Mouse (Mus musculus): Measurements from ENCODE around the gene Epb41l2. TPM values are rescaled to one million over a fixed set of nuclear protein-coding genes. Genes with fewer than 3 reads are reported as not detected.

Epb41l2 gene
- polyA plus RNA-seq, 1 experiment from 2014 or later: 46.4 TPM

GRCm38 (mm10) chr10:25488456-25488855 is 128.9 kb downstream of the Epb41l2 start:
- ATAC-seq (replicated peaks; ENCODE audit: low FRiP score): peak; percentile 78; the same call in 1 of the 2 replicates
- no peak overlapping the region for H3K4me3 ChIP-seq (ENCODE audit: low read depth, low read length)

GRCm38 (mm10) chr10:25499323-25500071 is 139.9 kb downstream of the Epb41l2 start:
- DNase-seq (ENCODE audit: low spot score): no peak
- H3K36me3 ChIP-seq (ENCODE audit: control insufficient read depth, insufficient read depth, low read length): no peaks in the 10 kb centered on the region
- no peaks in the 10 kb centered on the region for H3K9me3 ChIP-seq (ENCODE audit: control insufficient read depth, low read length)
- no peaks in the 10 kb centered on the region for H3K4me1 ChIP-seq (replicated peaks; ENCODE audit: control insufficient read depth, insufficient read depth, low read length)
- H3K9ac ChIP-seq (ENCODE audit: low read length): no peak overlapping the region
- 59% methylated on average over 10 of the region's 10 CpGs for WGBS
- ATAC-seq (replicated peaks; ENCODE audit: low FRiP score): no peak
- H3K4me2 ChIP-seq (ENCODE audit: low read depth, low read length, severe bottlenecking): no peak overlapping the region
- H3K27me3 ChIP-seq (ENCODE audit: control insufficient read depth, insufficient read depth, low read length): no peaks in the 10 kb centered on the region
- H3K4me3 ChIP-seq (ENCODE audit: low read depth, low read length): no peak overlapping the region
- H3K27ac ChIP-seq (ENCODE audit: low read depth, low read length): no peak overlapping the region

More at GRCm38 (mm10) chr10:25488456-25488855, 128.9 kb downstream of the Epb41l2 start:
- WGBS: 17% methylated on average over 1 of the region's 1 CpGs
- Histone ChIP-seq H3K27ac (ENCODE audit: low read depth, low read length) (no peak overlapping the region), H3K4me1 (replicated peaks; ENCODE audit: control insufficient read depth, insufficient read depth, low read length) (no peaks in the 10 kb centered on the region), H3K9ac (ENCODE audit: low read length) (no peak overlapping the region), H3K36me3 (ENCODE audit: control insufficient read depth, insufficient read depth, low read length) (no peaks in the 10 kb centered on the region), H3K4me2 (ENCODE audit: low read depth, low read length, severe bottlenecking) (no peak overlapping the region), H3K9me3 (ENCODE audit: control insufficient read depth, low read length) (no peaks in the 10 kb centered on the region), H3K27me3 (ENCODE audit: control insufficient read depth, insufficient read depth, low read length) (no peaks in the 10 kb centered on the region)
- DNase-seq (ENCODE audit: low spot score): peak; percentile 74

- Histone ChIP-seq H3K4me2 (ENCODE audit: low read depth, low read length, severe bottlenecking) (no peak overlapping the region), H3K4me1 (replicated peaks; ENCODE audit: control insufficient read depth, insufficient read depth, low read length) (no peaks in the 10 kb centered on the region), H3K4me3 (ENCODE audit: low read depth, low read length) (no peak overlapping the region), H3K9ac (ENCODE audit: low read length) (no peak overlapping the region), H3K27ac (ENCODE audit: low read depth, low read length) (no peak overlapping the region), H3K9me3 (ENCODE audit: control insufficient read depth, low read length) (no peaks in the 10 kb centered on the region), H3K36me3 (ENCODE audit: control insufficient read depth, insufficient read depth, low read length) (no peaks in the 10 kb centered on the region), H3K27me3 (ENCODE audit: control insufficient read depth, insufficient read depth, low read length) (no peaks in the 10 kb centered on the region)
- DNase-seq (ENCODE audit: low spot score) (no peak), ATAC-seq (replicated peaks; ENCODE audit: low FRiP score) (no peak)
- 90% methylated on average over 5 of the region's 5 CpGs for WGBS
These were observed 143.7 kb downstream of the Epb41l2 start for GRCm38 (mm10) chr10:25503250-25503649.

GRCm38 (mm10) chr10:25513821-25514220 is 154.2 kb downstream of the Epb41l2 start:
- DNase-seq (ENCODE audit: low spot score): no peak
- Histone ChIP-seq H3K4me2 (ENCODE audit: low read depth, low read length, severe bottlenecking) (no peak overlapping the region), H3K27me3 (ENCODE audit: control insufficient read depth, insufficient read depth, low read length) (no peaks in the 10 kb centered on the region), H3K36me3 (ENCODE audit: control insufficient read depth, insufficient read depth, low read length) (no peaks in the 10 kb centered on the region), H3K9me3 (ENCODE audit: control insufficient read depth, low read length) (no peaks in the 10 kb centered on the region), H3K4me3 (ENCODE audit: low read depth, low read length) (no peak overlapping the region), H3K27ac (ENCODE audit: low read depth, low read length) (no peak overlapping the region), H3K9ac (ENCODE audit: low read length) (no peak overlapping the region), H3K4me1 (replicated peaks; ENCODE audit: control insufficient read depth, insufficient read depth, low read length) (no peaks in the 10 kb centered on the region)
- WGBS: 92% methylated on average over 1 of the region's 1 CpGs
- no peak for ATAC-seq (replicated peaks; ENCODE audit: low FRiP score)

- ATAC-seq (replicated peaks; ENCODE audit: low FRiP score) (no peak), DNase-seq (ENCODE audit: low spot score) (no peak)
- no peaks in the 10 kb centered on the region for H3K4me1 ChIP-seq (replicated peaks; ENCODE audit: control insufficient read depth, insufficient read depth, low read length)
- H3K27me3 ChIP-seq (ENCODE audit: control insufficient read depth, insufficient read depth, low read length): no peaks in the 10 kb centered on the region
- no peak overlapping the region for H3K4me2 ChIP-seq (ENCODE audit: low read depth, low read length, severe bottlenecking)
- no peak overlapping the region for H3K9ac ChIP-seq (ENCODE audit: low read length)
- H3K36me3 ChIP-seq (ENCODE audit: control insufficient read depth, insufficient read depth, low read length): no peaks in the 10 kb centered on the region
- H3K9me3 ChIP-seq (ENCODE audit: control insufficient read depth, low read length): no peaks in the 10 kb centered on the region
- H3K27ac ChIP-seq (ENCODE audit: low read depth, low read length): no peak overlapping the region
- no peak overlapping the region for H3K4me3 ChIP-seq (ENCODE audit: low read depth, low read length)
- 71% methylated on average over 3 of the region's 3 CpGs for WGBS
These were observed 160.4 kb downstream of the Epb41l2 start for GRCm38 (mm10) chr10:25519954-25520353.

- DNase-seq (ENCODE audit: low spot score) (no peak), ATAC-seq (replicated peaks; ENCODE audit: low FRiP score) (no peak)
- WGBS: 90% methylated on average over 5 of the region's 5 CpGs
- Histone ChIP-seq H3K4me1 (replicated peaks; ENCODE audit: control insufficient read depth, insufficient read depth, low read length) (no peaks in the 10 kb centered on the region), H3K9ac (ENCODE audit: low read length) (no peak overlapping the region), H3K4me3 (ENCODE audit: low read depth, low read length) (no peak overlapping the region), H3K27me3 (ENCODE audit: control insufficient read depth, insufficient read depth, low read length) (no peaks in the 10 kb centered on the region), H3K4me2 (ENCODE audit: low read depth, low read length, severe bottlenecking) (no peak overlapping the region), H3K36me3 (ENCODE audit: control insufficient read depth, insufficient read depth, low read length) (no peaks in the 10 kb centered on the region), H3K27ac (ENCODE audit: low read depth, low read length) (no peak overlapping the region), H3K9me3 (ENCODE audit: control insufficient read depth, low read length) (no peaks in the 10 kb centered on the region)
These were observed 160.8 kb downstream of the Epb41l2 start for GRCm38 (mm10) chr10:25520428-25520827.

- no peaks in the 10 kb centered on the region for H3K27me3 ChIP-seq (ENCODE audit: control insufficient read depth, insufficient read depth, low read length)
- no peaks in the 10 kb centered on the region for H3K9me3 ChIP-seq (ENCODE audit: control insufficient read depth, low read length)
- ATAC-seq (replicated peaks; ENCODE audit: low FRiP score) (no peak), DNase-seq (ENCODE audit: low spot score) (no peak)
- no peak overlapping the region for H3K4me2 ChIP-seq (ENCODE audit: low read depth, low read length, severe bottlenecking)
- H3K4me3 ChIP-seq (ENCODE audit: low read depth, low read length): no peak overlapping the region
- H3K9ac ChIP-seq (ENCODE audit: low read length): no peak overlapping the region
- H3K36me3 ChIP-seq (ENCODE audit: control insufficient read depth, insufficient read depth, low read length): no peaks in the 10 kb centered on the region
- WGBS: 89% methylated on average over 8 of the region's 8 CpGs
- no peak overlapping the region for H3K27ac ChIP-seq (ENCODE audit: low read depth, low read length)
- no peaks in the 10 kb centered on the region for H3K4me1 ChIP-seq (replicated peaks; ENCODE audit: control insufficient read depth, insufficient read depth, low read length)
These were observed 164.1 kb downstream of the Epb41l2 start for GRCm38 (mm10) chr10:25523727-25524126.

GRCm38 (mm10) chr10:25526156-25526555 is 166.6 kb downstream of the Epb41l2 start:
- no peaks in the 10 kb centered on the region for H3K27me3 ChIP-seq (ENCODE audit: control insufficient read depth, insufficient read depth, low read length)
- no peak overlapping the region for H3K27ac ChIP-seq (ENCODE audit: low read depth, low read length)
- no peaks in the 10 kb centered on the region for H3K4me1 ChIP-seq (replicated peaks; ENCODE audit: control insufficient read depth, insufficient read depth, low read length)
- H3K4me2 ChIP-seq (ENCODE audit: low read depth, low read length, severe bottlenecking): no peak overlapping the region
- WGBS: 84% methylated on average over 4 of the region's 4 CpGs
- no peak overlapping the region for H3K9ac ChIP-seq (ENCODE audit: low read length)
- H3K9me3 ChIP-seq (ENCODE audit: control insufficient read depth, low read length): no peaks in the 10 kb centered on the region
- ATAC-seq (replicated peaks; ENCODE audit: low FRiP score): no peak
- no peaks in the 10 kb centered on the region for H3K36me3 ChIP-seq (ENCODE audit: control insufficient read depth, insufficient read depth, low read length)
- DNase-seq (ENCODE audit: low spot score): no peak
- no peak overlapping the region for H3K4me3 ChIP-seq (ENCODE audit: low read depth, low read length)

GRCm38 (mm10) chr10:25526622-25527021 is 167.0 kb downstream of the Epb41l2 start:
- Histone ChIP-seq H3K4me3 (ENCODE audit: low read depth, low read length) (no peak overlapping the region), H3K9me3 (ENCODE audit: control insufficient read depth, low read length) (no peaks in the 10 kb centered on the region), H3K4me1 (replicated peaks; ENCODE audit: control insufficient read depth, insufficient read depth, low read length) (no peaks in the 10 kb centered on the region), H3K36me3 (ENCODE audit: control insufficient read depth, insufficient read depth, low read length) (no peaks in the 10 kb centered on the region), H3K27ac (ENCODE audit: low read depth, low read length) (no peak overlapping the region), H3K4me2 (ENCODE audit: low read depth, low read length, severe bottlenecking) (no peak overlapping the region), H3K9ac (ENCODE audit: low read length) (no peak overlapping the region), H3K27me3 (ENCODE audit: control insufficient read depth, insufficient read depth, low read length) (no peaks in the 10 kb centered on the region)
- WGBS: 89% methylated on average over 4 of the region's 4 CpGs
- no peak for DNase-seq (ENCODE audit: low spot score)
- no peak for ATAC-seq (replicated peaks; ENCODE audit: low FRiP score)

All from forebrain, embryonic 11.5 days (tissue).